Mouse (Mus musculus) cortical plate, adult 2 months (tissue): Measurements from ENCODE around the gene Fam178b.

Experiments used
- CTCF ChIP-seq: fragments of 200-500 bp; IDR thresholded peaks from 2 replicates; pipeline ENCODE4 v1.5.1; 2011; ENCODE audit warnings: mild to moderate bottlenecking, control low read depth, low read length; ENCODE audit not compliant: insufficient read depth; ENCODE audit errors: extremely low read depth
- POLR2A ChIP-seq: fragments of 200-500 bp; IDR thresholded peaks from 2 replicates; pipeline ENCODE4 v1.6.1; 2011; ENCODE audit warnings: mild to moderate bottlenecking, low read length, control low read depth; ENCODE audit not compliant: insufficient read depth; ENCODE audit errors: extremely low read depth

- TF ChIP-seq POLR2A, result no peak
- TF ChIP-seq CTCF, result no peak
Observed at GRCm38 (mm10) chr1:36534595-36535058, 148.4 kb downstream of the Fam178b start.
